Mouse (Mus musculus): ENCODE results near the gene Tinag. TPM values are rescaled to one million over a fixed set of nuclear protein-coding genes. Genes with fewer than 3 reads are reported as not detected.

Gene Tinag
- total and polyA plus RNA-seq, 3 experiments: not detected

GRCm38 (mm10) chr9:76915093-76915661 lies 130.4 kb downstream of the Tinag start:
- Histone ChIP-seq H3K79me2 (ENCODE audit: control insufficient read depth, insufficient read depth, low read length, poor library complexity) (no peaks in the 10 kb centered on the region), H3K4me1 (ENCODE audit: control insufficient read depth in 1 of 2, insufficient read depth in 2 of 2, low read length in 2 of 2) (no peaks in the 10 kb centered on the region), H3K36me3 (ENCODE audit: control insufficient read depth in 1 of 2, insufficient read depth in 2 of 2, low read length in 2 of 2) (no peaks in the 10 kb centered on the region), H3K9ac (ENCODE audit: control insufficient read depth, low read depth, low read length, poor library complexity, severe bottlenecking) (no peak overlapping the region), H3K4me3 (ENCODE audit: control insufficient read depth in 1 of 2, insufficient read depth in 1 of 2, low read depth in 2 of 2, low read length in 2 of 2) (no peak overlapping the region), H3K27me3 (ENCODE audit: control insufficient read depth in 1 of 2, insufficient read depth in 2 of 2, low read length in 2 of 2) (no peaks in the 10 kb centered on the region), H3K9me3 (replicated peaks; ENCODE audit: insufficient read depth, low read length) (no peaks in the 10 kb centered on the region), H3K27ac (ENCODE audit: control insufficient read depth, low read depth, low read length) (no peak overlapping the region)
- no peak for TF ChIP-seq BHLHE40 (IDR thresholded peaks at IDR 0.05; ENCODE audit: borderline replicate concordance, low read depth, low read length)
- no peak for TF ChIP-seq MEF2A (IDR thresholded peaks at IDR 0.05; ENCODE audit: extremely low read depth, insufficient replicate concordance, low read depth, low read length, poor library complexity, severe bottlenecking)
- no peak for TF ChIP-seq NRF1 (IDR thresholded peaks at IDR 0.05; ENCODE audit: insufficient read depth, low read depth, low read length, poor library complexity, severe bottlenecking)
- no peak for TF ChIP-seq RAD21 (IDR thresholded peaks at IDR 0.05; ENCODE audit: low read depth, low read length)
- no peak for TF ChIP-seq POLR2A (IDR thresholded peaks at IDR 0.05; ENCODE audit: control insufficient read depth in 1 of 2, insufficient read depth in 1 of 2, low read depth in 1 of 2, low read length in 2 of 2, poor library complexity in 1 of 2)
- TF ChIP-seq USF2 (IDR thresholded peaks at IDR 0.05; ENCODE audit: borderline replicate concordance in 1 of 2, insufficient read depth in 1 of 2, low read depth in 1 of 2, low read length in 2 of 2): no peak
- TF ChIP-seq USF1 (IDR thresholded peaks at IDR 0.05; ENCODE audit: low read depth, low read length): no peak
- TF ChIP-seq ETS1 (IDR thresholded peaks at IDR 0.05; ENCODE audit: low read depth, low read length): no peak
- TF ChIP-seq POLR2AphosphoS5 (IDR thresholded peaks at IDR 0.05; ENCODE audit: borderline replicate concordance, low read depth, low read length): no peak
- no peak for TF ChIP-seq UBTF (IDR thresholded peaks at IDR 0.05; ENCODE audit: borderline replicate concordance, insufficient read depth, low read depth, low read length)
- no peak for TF ChIP-seq HCFC1 (IDR thresholded peaks at IDR 0.05; ENCODE audit: low read depth, low read length)
- no peak for TF ChIP-seq RCOR1 (IDR thresholded peaks at IDR 0.05; ENCODE audit: low read depth, low read length)
- TF ChIP-seq ZKSCAN1 (IDR thresholded peaks at IDR 0.05; ENCODE audit: low read depth, low read length): no peak
- TF ChIP-seq MYC (IDR thresholded peaks at IDR 0.05; ENCODE audit: low read depth, low read length): no peak
- no peak for TF ChIP-seq EP300 (IDR thresholded peaks at IDR 0.05; ENCODE audit: low read depth in 1 of 2, low read length in 2 of 2)
- no peak for TF ChIP-seq MAX (IDR thresholded peaks at IDR 0.05; ENCODE audit: low read length)
- no peak for TF ChIP-seq SMC3 (IDR thresholded peaks at IDR 0.05; ENCODE audit: low read depth, low read length)
- no peak for TF ChIP-seq MAZ (IDR thresholded peaks at IDR 0.05; ENCODE audit: low read depth, low read length)
- TF ChIP-seq TAL1 (IDR thresholded peaks at IDR 0.05; ENCODE audit: low read length): no peak
- no peak for TF ChIP-seq MXI1 (IDR thresholded peaks at IDR 0.05; ENCODE audit: low read depth, low read length)
- no peak for DNase-seq (ENCODE audit: low read depth, low spot score)
